Mouse (Mus musculus) stomach, postnatal 0 days (tissue): ENCODE measurements around the gene Sept8.

Source experiments
- CTCF ChIP-seq: IDR thresholded peaks from 2 replicates; pipeline ENCODE4 v1.5.1; 2016; ENCODE audit warnings: antibody characterized with exemption, low read depth, mild to moderate bottlenecking, moderate library complexity
- EP300 ChIP-seq: optimal IDR thresholded peaks from 2 replicates; pipeline ENCODE3; 2016; ENCODE audit warnings: antibody characterized with exemption

DNA sequence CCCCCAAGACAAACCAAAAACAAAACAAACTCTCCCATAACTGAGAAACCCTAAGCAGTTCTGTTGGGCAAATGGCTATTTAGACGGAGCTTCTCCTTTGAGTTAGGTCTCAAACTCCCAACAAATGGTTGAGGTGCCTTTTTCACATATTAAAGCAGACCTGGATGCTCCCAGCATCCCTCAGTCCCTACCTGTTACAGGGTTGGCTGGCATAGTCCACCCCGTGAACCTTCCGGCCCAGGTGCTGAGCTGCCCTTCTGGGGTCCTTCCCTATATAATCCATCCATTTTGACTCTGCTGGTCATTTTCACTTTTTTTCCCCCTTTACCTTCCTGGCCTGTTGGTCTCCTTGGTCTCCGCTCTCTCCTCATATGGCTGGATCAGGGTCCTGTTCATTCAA, 47.6 kb downstream of the Sept8 start:
- no peak for TF ChIP-seq CTCF
- TF ChIP-seq EP300, result no peak
